ENCODE assay signal across 29 mouse cellular contexts in genomic region chr5:110559679-110560078, GRCm38 (mm10). TPM values are rescaled to one million over a fixed set of nuclear protein-coding genes. Genes with fewer than 3 reads are reported as not detected.
"Had no signal": no experiment of that assay in that cellular context is flagged by ENCODE, and none has a peak within 500 bp of the region (broad histone marks: within the 10 kb centered on the region; RNA-seq: fewer than 3 reads in every experiment).

No protein-coding gene starts in this region.

- DNase-seq: cerebellum, adult 9-10 months; cerebellum, adult 9-11 months; cerebellum, postnatal 10 days; cerebellum, postnatal 14 days; cerebellum, postnatal 36 days; embryo, embryonic 11 days; forebrain, postnatal 0 days; gastrocnemius, adult 2 months; gastrocnemius, postnatal 10 days; gastrocnemius, postnatal 14 days; gastrocnemius, postnatal 25 days; gastrocnemius, postnatal 36 days; heart, adult 11 months; heart, adult 18-20 months; heart, adult 2 months had no signal

- H3K4me3 ChIP-seq: embryonic facial prominence, embryonic 10.5 days; embryonic facial prominence, embryonic 12.5 days; embryonic facial prominence, embryonic 13.5 days; embryonic facial prominence, embryonic 15.5 days; erythroblast, embryonic 14.5 days; forebrain, embryonic 10.5 days; forebrain, embryonic 12.5 days; forebrain, embryonic 13.5 days; forebrain, embryonic 15.5 days; gastrocnemius, adult 2 months; heart, adult 2 months had no signal

- H3K27ac ChIP-seq: embryonic facial prominence, embryonic 10.5 days; embryonic facial prominence, embryonic 12.5 days; embryonic facial prominence, embryonic 13.5 days; embryonic facial prominence, embryonic 15.5 days; forebrain, embryonic 10.5 days; forebrain, embryonic 12.5 days; forebrain, embryonic 13.5 days; forebrain, embryonic 15.5 days; gastrocnemius, adult 2 months; heart, adult 2 months had no signal

- H3K4me1 ChIP-seq: embryonic facial prominence, embryonic 12.5 days; embryonic facial prominence, embryonic 13.5 days; embryonic facial prominence, embryonic 15.5 days; forebrain, embryonic 12.5 days; forebrain, embryonic 13.5 days had no signal

- H3K27me3 ChIP-seq: embryonic facial prominence, embryonic 12.5 days; embryonic facial prominence, embryonic 13.5 days; embryonic facial prominence, embryonic 15.5 days; forebrain, embryonic 12.5 days; forebrain, embryonic 13.5 days; forebrain, embryonic 15.5 days had no signal

RNA-seq across cellular contexts. Expression of gene Galnt9, which starts 15.5 kb away (rescaled TPM):
- total RNA-seq: common myeloid progenitor, adult 5-6 weeks; gastrocnemius, adult 18-20 months; gastrocnemius, adult 2 months; gastrocnemius, adult 8-10 months; gastrocnemius, postnatal 14 days; gastrocnemius, postnatal 25 days; gastrocnemius, postnatal 36 days; granulocyte monocyte progenitor cell, adult 5-6 weeks; heart, adult 2 months; heart, adult 8-10 months had no signal
